Mouse (Mus musculus): ENCODE data around the gene Prpf31. TPM values are rescaled to one million over a fixed set of nuclear protein-coding genes. Genes with fewer than 3 reads are reported as not detected.

Prpf31 gene
- polyA plus RNA-seq, 1 experiment = 28.5 TPM

DNA sequence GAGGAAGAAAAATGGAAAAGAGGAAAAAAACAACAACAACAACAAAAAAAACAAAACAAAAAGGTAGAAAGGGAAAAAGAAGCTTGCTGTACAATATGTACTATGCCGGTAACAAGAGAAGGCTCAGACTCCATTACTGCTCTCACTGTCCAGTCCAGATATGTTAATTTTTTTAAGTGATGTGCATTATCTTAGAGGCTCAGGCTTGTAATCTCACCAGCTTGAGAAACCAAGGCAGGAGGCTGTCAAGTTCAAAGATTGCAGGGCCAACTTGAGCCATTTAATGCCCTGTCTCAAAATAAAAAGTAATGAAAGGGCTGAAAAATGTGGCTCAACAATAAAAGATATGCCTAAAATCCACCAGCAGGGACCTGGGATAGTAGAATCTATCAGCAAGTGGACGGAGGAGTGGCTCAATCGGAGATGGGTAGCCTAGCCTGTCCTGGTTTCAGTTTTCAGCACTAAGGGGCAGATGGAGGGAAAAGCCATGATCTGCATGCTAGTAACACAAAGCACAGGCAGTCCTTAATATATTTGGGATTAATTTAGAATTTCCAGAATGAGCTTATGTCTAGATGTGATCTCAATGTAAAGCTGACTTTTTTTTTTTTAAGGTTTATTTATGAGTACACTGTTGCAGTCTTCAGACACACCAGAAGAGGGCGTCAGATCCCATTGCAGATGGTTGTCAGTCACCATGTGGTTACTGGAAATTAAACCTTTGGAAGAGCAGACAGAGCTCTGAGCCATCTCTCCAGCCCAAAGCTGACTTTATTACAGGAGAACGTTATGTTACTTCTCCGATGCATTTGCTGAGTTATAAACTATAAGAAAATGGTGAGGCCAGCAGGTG is 13.2 kb upstream of the Prpf31 start:
- no peak for DNase-seq (ENCODE audit: low read depth, low spot score)
- 37% methylated on average over 6 of the region's 6 CpGs for WGBS

DNA sequence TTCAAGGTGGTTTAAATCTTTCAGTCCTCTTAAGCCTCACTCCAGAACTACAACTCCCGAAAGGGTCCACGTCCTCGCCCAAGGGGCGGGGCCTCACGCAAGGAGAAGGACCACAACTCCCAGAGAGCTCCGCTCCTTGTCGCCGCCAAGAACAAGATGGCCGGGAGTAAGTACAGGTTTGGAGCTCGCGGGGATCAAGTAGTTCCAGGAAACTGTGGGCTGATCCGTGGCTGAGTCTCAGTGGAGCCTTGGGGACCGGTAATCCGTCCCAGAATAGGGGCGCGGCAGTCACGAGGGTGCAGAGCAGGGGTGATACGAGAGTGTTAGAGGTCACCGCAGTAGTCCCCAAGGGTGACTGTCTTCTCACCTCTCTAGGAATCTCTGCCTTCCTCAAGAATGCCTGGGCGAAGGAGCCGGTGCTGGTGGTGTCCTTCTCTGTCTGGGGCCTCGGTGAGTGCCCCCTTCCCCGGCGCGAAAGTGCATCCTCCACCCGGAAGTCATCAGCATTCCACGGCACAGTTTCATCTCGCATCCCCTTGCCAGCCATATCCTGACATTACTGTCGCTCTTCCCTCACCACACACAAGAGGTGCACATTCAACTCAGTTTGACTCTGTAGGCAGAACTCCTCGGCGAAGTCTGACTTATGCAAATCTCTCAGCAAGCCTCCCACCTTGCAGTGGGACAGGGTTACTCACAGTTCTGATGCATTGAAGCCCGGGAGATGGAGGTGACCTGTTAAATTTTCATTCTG is 12.4 kb upstream of the Prpf31 start, which contains the start of gene Ndufa3:
Ndufa3 (plus strand) TSS at position 132 of the 754 bp plus-strand sequence.
- 1% methylated on average over 32 of the region's 32 CpGs for WGBS
- DNase-seq (ENCODE audit: low read depth, low spot score) = peak; percentile 85

DNA sequence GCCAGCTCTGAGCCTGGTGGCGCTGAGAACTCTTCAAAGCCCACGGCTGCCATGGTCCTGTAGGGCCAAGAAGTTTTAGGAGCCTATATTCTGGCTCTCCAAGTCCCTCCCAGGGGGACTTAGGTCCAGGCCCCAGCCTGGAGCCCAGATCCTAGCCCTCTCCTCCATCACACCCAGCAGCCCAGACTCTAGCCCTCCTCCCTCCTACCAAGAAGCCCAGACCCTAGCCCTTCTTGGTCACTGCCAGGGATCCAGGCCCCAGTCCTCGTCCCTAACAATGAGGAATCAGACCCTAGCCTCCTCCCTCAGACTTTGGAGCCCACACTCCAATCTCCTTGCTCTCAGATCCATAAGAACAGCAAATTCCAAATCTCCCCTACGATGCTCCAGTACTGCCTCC is 755 bp upstream of the Prpf31 start:
- WGBS = 29% methylated on average over 4 of the region's 4 CpGs
- DNase-seq (ENCODE audit: low read depth, low spot score) = no peak

DNA sequence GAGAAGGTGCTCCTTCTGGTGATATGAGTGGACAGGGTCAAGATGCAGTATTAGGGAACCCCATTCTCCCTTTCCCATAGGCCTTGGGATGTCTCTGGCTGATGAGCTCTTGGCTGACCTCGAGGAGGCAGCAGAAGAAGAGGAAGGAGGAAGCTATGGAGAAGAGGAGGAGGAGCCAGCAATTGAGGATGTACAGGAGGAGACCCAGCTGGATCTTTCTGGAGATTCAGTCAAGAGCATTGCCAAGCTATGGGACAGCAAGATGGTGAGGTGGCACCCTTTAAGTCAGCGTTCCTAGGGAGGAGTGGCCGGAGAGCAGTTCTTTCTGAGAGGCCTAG is 662 bp downstream of the Prpf31 start:
- WGBS = 40% methylated on average over 3 of the region's 3 CpGs
- no peak for DNase-seq (ENCODE audit: low read depth, low spot score)

DNA sequence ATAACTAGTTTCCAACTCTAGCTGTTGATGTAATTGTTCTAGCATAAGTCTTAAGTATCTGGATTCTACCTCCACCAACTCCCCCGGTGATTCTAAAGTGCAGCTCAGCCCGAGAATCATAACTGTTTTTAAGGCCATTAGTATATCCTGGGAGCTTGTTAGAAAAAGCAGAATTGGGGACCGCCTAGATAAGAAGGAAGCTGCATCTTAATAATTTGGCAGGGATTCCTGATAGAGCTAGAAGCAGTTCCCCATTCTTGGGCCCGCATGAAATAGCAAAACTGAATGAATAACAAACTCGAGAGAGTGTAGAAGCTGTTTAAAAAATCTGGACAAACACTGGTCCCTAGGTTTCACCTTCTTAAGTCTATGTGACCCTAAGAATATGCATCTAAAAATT is 13.6 kb downstream of the Prpf31 start:
- WGBS = 55% methylated on average over 5 of the region's 5 CpGs
- DNase-seq (ENCODE audit: low read depth, low spot score) = no peak

DNA sequence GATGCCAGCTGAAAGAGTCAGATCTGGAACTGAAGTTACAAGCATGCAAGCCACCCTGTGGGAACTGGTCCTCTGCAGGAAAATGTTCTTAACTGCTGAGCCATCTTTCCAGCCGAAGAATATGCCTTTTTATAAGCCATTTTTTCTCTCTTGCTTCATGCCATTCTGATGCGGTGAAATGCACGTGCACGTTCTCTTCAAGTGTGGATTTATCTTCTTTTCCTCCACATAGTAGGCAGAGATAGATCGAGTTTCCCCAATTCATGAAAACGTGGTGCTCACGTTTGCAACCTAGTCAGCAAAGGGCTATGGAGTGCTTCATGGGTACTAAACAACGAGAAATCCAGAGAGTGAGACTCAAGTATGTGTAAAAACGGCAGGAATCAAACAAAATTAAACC is 14.1 kb downstream of the Prpf31 start:
- DNase-seq (ENCODE audit: low read depth, low spot score) = no peak
- WGBS = 14% methylated on average over 9 of the region's 9 CpGs

DNA sequence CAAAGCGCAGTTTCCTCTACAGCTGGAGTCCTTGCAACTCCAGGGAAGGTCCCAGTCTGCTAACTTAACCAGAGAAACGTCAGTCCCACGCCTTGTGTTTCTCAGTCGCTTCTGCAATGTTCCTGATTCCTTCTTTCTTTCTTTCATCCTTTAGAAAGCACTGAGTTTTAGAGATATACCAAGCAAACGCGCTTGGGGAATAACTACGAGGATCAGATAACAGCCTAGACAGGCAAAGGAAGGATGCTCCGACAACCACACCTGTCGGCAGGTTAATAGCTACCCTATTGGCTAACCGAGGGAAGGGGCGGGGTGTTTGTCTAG is 14.5 kb downstream of the Prpf31 start:
- no peak for DNase-seq (ENCODE audit: low read depth, low spot score)
- 1% methylated on average over 11 of the region's 11 CpGs for WGBS

DNA sequence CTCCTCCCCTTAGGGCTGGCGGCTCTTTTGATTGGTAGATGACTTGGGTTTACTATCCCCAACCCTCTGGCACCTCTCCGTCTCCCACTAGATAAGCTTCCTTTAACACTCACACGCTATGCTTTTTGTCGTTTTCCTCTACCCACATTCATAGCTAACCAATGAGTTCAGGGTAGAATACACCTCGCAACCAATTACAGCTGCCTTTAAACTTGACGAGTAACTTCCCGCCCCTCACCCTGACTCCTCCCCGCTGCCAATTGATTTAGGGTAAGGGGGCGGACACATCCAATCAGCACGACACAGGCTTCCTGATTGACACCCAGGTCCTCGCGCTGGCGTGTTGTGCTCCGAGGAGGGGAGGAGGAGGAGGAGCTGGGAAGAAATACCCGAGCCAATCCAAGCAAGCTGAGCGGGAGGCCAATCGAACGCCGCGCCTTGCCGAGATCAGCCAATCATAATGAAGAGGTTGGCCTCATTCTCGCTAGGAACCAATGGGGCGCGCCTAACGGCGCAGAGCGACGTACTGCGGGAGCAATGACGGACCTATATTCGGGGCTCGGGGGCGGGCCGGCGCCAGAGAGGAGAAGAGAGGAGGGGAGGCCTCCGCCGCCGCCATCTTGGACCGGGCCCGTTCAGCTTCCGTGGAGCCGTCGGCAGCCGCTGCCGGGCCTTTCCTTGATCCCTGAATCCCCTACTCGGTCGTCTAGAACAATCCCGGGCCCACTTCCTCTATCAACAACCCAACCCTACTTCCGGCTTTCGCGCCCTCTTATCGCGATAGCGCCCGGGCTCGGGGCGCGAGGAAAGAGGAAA is 15.1 kb downstream of the Prpf31 start, which contains the start of gene Cnot3:
Cnot3 (plus strand) TSS at position 597 of the 816 bp plus-strand sequence.
- WGBS = under 1% methylated on average over 56 of the region's 58 CpGs
- peak; percentile 98 for DNase-seq (ENCODE audit: low read depth, low spot score)

DNA sequence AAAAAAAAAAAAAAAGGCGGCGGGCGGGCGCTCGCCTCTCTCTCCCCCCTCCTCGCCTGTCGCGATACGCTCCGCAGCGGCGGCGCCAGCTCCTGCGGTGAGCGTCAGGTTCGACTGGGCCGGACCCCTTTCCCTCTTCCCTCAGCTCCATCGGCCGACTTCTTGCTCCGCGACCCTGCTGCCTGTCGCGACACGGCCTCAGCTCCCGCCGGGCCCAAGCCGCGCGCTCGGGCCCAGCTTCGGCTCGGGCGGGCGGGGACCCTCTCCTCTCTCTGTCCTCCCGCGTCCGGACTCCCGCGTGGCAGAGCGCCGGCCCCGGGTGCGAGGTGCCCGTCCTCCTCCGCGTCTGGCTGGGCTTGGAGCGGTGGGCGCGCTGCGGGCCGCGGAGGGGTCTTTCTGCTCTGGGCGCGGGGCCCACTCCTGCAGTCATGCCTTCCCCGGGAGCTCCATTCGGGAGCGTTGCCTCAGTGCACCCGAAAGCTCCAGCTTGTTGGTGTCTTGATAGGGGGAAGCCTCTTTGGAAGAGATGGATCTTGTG is 15.8 kb downstream of the Prpf31 start:
- 1% methylated on average over 56 of the region's 58 CpGs for WGBS
- no peak for DNase-seq (ENCODE audit: low read depth, low spot score)

DNA sequence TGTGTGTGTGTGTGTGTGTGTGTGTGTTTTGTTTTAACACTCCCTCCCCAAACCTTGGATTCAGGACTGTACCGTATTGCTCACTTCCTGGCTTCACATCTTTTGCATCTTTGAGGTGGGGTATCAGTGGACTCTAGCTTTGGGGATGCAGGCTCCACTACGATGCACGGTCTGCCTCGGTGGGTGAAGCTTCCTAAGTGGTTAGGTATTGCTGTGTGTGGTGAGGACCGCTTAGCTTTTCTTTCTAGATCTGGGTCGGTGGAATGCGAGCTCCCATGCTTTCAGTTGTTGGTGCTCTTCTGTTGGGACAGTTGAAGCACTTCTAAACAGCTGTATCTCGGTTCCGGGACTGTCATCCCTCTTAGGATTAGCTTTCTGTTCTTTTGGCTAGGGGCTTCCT is 16.4 kb downstream of the Prpf31 start:
- WGBS = 2% methylated on average over 9 of the region's 9 CpGs
- DNase-seq (ENCODE audit: low read depth, low spot score) = no peak

DNA sequence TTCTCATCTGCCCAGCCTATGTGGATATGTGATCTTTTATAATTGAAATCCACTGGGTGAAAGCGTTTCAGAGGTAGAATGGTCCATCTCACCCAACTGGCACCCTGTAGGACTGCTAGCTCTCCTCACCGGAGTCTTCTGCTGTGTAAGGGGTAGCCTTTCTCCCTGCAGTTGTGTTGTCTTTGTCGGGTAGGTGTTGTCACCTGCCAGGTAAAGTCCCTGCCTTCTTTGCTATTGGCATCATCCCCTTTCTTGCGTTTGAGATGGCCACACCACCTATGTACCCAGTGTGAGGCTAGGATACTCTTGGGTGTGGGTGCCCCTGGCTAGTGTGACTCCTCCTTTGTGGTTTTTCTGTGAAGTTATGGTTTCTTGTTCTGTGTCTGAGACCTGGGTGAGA is 16.9 kb downstream of the Prpf31 start:
- DNase-seq (ENCODE audit: low read depth, low spot score) = no peak
- WGBS = 24% methylated on average over 4 of the region's 4 CpGs

DNA sequence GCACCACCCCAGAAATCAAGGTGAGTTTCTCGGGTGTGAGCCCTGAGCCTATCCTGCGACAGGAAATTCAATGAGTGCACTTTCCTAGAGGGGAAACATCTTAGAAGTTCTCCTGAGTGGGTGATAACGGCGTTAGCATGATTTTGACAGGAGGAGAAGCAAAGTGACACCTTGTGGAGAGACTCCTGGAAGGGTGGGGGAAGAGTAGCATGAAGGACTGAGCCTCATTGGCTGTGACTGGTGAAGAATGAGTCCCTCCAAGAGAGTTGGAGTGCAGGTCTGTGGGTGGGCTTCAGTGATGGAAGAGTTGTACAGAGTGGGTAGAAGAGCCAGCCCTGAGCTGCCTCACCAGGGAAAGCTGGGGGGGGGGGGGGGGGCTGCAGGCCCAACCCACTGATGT is 27.2 kb downstream of the Prpf31 start:
- no peak for DNase-seq (ENCODE audit: low read depth, low spot score)
- 92% methylated on average over 4 of the region's 4 CpGs for WGBS

DNA sequence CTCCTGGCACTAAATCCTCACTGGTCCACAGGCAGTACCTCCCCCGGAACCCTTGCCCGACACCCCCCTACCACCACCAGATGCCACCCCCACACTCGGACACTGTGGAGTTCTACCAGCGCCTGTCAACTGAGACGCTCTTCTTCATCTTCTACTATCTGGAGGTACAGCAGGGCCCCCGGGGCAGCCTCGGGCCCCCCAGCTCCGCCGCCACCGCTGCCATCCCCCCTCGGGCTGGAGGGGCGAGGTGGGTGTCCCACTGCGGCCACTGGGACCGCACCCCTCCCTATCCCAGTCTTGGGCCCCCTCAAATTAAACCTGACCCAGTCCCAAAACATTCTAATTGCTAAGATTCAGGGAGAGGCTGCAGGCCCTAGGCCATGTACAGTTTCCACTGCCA is 28.8 kb downstream of the Prpf31 start:
- 93% methylated on average over 14 of the region's 14 CpGs for WGBS
- DNase-seq (ENCODE audit: low read depth, low spot score) = no peak

DNA sequence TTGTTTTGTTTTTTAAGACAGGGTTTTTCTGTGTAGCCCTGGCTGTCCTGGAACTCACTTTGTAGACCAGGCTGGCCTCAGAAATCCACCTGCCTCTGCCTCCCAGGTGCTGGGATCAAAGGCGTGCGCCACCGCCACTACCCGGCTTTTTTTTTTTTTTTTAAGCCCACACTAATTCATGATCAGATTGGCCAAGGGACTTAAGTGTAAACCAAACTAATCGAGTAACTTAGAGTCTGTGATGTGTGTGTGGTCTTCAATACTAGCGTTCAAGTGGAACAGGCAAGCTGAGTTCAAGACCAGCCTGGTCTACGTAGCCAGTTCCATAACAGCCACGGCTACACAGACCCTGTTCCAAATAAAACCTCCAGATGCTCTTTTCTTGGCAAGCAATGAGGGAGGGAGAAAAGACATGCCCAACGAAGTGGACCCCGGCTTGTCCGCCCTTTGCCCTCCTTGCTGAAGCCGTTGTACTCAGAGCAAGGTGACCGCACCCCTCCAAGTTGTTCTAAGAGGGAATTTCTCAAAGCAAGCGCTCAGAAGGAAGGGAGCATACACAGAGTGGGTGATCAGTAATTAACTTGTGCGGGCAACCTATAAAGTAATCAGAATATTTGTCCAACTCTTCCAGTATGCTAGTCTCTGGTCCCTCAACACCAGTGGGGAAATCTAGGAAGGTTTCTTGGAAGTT is 34.9 kb downstream of the Prpf31 start:
- DNase-seq (ENCODE audit: low read depth, low spot score) = no peak
- WGBS = 16% methylated on average over 15 of the region's 15 CpGs

DNA sequence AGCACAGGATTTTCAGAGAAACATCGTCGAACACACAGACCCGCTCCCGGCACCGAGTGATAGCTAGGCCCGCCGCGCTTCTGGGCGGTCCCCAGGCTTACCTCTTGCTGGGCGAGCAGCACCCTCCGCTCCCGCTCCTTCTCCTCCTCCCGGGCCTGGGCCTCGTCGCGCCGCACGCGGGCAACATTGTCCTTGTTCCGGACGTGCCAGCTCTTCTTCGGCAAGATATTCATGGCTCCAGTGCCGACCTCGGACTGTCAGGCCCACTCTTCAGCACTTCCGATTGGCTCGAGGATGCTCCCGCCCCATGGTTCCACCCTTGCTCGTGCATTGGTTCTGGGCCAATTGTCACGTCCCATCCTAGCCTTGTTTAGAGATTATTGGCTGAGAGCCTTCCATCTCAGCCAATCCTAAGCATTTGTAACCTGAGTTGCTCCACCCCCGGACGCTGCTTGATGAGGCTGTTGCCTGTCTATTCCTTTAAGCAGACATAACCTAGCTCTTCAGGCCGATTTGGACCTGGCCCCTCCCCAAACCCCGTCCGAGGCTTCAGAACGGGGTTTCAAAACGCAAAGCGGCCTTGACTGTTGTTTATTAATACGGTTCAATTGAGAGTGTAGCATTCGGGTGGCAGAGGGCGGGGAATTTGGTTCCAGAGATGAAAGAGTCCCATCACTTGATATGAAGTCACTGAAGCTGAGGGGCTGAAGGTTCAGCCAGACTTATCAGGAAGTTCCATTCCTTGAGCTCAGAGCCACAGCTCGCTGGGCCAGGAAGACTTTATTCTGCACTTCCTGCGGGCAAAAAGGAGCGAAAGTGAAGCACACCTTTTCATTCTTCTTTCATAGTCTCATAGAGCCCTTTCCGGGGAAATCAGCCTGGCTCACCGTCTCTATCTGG is 35.7 kb downstream of the Prpf31 start, which contains the start of gene Leng1:
Leng1 (minus strand) TSS at position 626 of the 900 bp plus-strand sequence.
- WGBS = 3% methylated on average over 45 of the region's 45 CpGs

DNA sequence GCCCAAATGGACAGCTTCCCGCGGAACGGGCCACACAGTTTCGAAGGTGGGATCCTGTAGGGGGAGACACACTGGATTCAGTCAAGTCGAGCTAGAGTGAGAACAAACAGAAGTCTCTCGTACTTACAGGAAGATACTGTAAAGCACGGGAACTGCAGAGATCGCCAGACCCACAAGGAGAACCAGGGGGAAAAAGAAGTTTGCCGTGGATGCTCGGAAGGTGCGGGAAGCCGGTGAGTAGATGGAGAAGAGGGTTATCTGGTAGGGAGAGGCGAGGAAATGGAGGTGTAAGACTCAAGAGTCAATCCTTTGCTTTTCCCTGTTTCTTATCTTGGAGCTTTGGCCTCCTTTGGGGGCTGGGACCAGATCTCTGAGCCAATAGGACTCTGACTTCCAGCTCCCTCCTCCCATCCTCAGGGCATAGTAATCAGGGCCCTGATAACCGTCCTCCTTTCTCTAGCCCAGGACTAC is 37.2 kb downstream of the Prpf31 start:
- no peak for DNase-seq (ENCODE audit: low read depth, low spot score)
- 49% methylated on average over 14 of the region's 14 CpGs for WGBS

More for the DNA sequence above, 35.7 kb downstream of the Prpf31 start, which contains the start of gene Leng1:
- peak; percentile 96 for DNase-seq (ENCODE audit: low read depth, low spot score)

DNA sequence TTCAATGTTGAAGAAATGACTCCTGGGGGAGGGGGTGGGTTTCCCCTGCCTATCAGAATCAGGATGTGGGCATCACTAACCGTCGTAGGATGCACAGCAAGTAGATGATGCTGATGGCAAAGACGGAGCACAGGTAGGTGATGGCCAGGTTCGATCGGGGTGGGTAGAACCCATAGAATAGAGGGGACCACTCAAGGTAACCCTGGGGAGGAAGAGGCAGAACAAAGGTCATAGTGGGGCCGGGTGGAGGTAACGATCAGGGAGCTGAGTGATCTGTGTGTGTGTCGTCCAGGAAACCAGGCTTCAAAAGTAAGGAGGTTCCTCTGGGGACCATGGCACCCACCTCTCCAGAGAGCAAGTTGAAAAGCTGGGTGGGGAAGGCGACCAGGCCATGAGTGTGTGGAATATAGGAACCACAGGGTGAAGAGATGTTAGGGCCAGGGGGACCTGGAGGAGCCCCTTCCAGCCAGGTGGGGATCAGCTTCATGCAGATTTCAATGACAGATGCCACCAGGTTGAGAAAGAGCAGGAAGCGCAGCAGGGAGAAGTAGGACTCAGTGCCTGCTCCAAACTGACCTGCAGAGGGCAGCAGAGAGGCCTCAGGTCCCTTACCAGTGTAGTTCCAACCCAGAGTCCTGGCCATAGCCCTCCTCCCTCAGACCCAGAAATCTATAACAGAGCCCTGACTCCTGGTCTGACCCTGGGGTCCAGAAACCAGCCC is 44.9 kb downstream of the Prpf31 start:
- DNase-seq (ENCODE audit: low read depth, low spot score) = peak; percentile 67
- 67% methylated on average over 10 of the region's 10 CpGs for WGBS

DNA sequence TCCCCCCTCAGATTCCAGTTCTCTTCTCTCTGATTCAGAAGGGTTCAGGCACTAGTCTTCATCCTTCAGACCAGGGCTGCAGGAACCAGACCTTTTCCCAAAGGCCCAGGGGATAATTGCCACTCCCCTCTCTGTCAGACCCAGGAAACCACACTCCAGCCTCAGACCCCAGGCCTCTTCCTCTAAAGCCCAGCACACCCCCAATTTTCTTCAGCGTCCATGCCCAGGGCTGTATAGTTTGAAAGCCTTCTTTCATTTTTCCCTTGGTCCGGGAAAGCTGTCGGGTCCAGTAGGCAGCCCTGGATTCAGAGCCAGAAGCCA is 45.4 kb downstream of the Prpf31 start:
- WGBS = 85% methylated on average over 3 of the region's 3 CpGs
- no peak for DNase-seq (ENCODE audit: low read depth, low spot score)

Measured in large intestine, adult 2 months (tissue).